Mouse (Mus musculus) liver, embryonic 16.5 days (tissue): ENCODE data around the gene Chrm3. TPM values are rescaled to one million over a fixed set of nuclear protein-coding genes. Genes with fewer than 3 reads are reported as not detected.
"Not testable (repeated sequence)": the region's sequence is repeated elsewhere in the genome, so short reads cannot be mapped to it uniquely, and the experiment has no call there.

Source experiments
- ATAC-seq: fragments of 200-750 bp; cut with Nextera tagmentation; 2 replicates; pipeline ENCODE4 v1.8.0; 2017; ENCODE audit warnings: low read depth, mild to moderate bottlenecking, moderate number of reproducible peaks, moderate library complexity
- H3K27ac ChIP-seq: fragments of 300-500 bp; sonication (generic); 2 replicates; pipeline ENCODE4 v1.5.1; 2014; ENCODE audit warnings: mild to moderate bottlenecking, low read length
- H3K27me3 ChIP-seq: fragments of 300-500 bp; sonication (generic); 2 replicates; pipeline ENCODE4 v1.6.1; 2014; ENCODE audit warnings: low read depth, low read length, mixed read lengths; ENCODE audit not compliant: control insufficient read depth, insufficient read depth
- H3K36me3 ChIP-seq: fragments of 300-500 bp; sonication (generic); 2 replicates; pipeline ENCODE4 v1.6.1; 2014; ENCODE audit warnings: mild to moderate bottlenecking; ENCODE audit not compliant: control insufficient read depth, insufficient read depth
- H3K4me1 ChIP-seq: fragments of 300-500 bp; sonication (generic); 2 replicates; pipeline ENCODE4 v1.6.1; 2014; ENCODE audit warnings: low read depth, low read length, mixed read lengths; ENCODE audit not compliant: control insufficient read depth
- H3K4me2 ChIP-seq: fragments of 300-500 bp; sonication (generic); 2 replicates; pipeline ENCODE4 v1.6.1; 2014; ENCODE audit warnings: low read depth, low read length, mixed read lengths
- H3K4me3 ChIP-seq: fragments of 300-500 bp; sonication (generic); 2 replicates; pipeline ENCODE4 v1.5.1; 2014; ENCODE audit warnings: low read depth, mild to moderate bottlenecking, low read length
- H3K9ac ChIP-seq: fragments of 300-500 bp; sonication (generic); 2 replicates; pipeline ENCODE4 v1.6.1; 2014; ENCODE audit warnings: low read depth, low read length
- H3K9me3 ChIP-seq: fragments of 300-500 bp; sonication (generic); replicated peaks from 2 replicates; pipeline ENCODE4 v1.6.1; 2016; ENCODE audit warnings: low read length; ENCODE audit not compliant: control insufficient read depth
- WGBS: fragments of 180-500 bp; shearing (Covaris S2); extraction: QIAGEN DNeasy Blood & Tissue Kit; methylation state at CpG from one replicate; pipeline ENCODE4 v1.1.7; 2014; ENCODE audit not compliant: insufficient replicate concordance; 5-methylcytosine and 5-hydroxymethylcytosine counted together
- microRNA-seq: library from miRNA; unstranded; fragments of <30 nt; microRNA quantifications from one replicate; pipeline ENCODE4, GENCODE M21; 2016
- polyA plus RNA-seq: library from polyadenylated mRNA; unstranded; fragments of >200 nt; fragmentation: Nextera tagmentation; extraction: Ambion mirVana; gene quantifications from 2 replicates; pipeline ENCODE4 v1.2.1, GENCODE M21; 2015

Gene Chrm3
- polyA plus RNA-seq, 1 experiment from 2014 or later: 0.05 TPM

- peak; percentile 54; the same call in 1 of the 2 replicates for ATAC-seq
- no peak overlapping the region for H3K4me3 ChIP-seq
- H3K27ac ChIP-seq: no peak overlapping the region
- no peak overlapping the region for H3K9ac ChIP-seq
- WGBS: 34% methylated on average over 3 of the region's 3 CpGs
- no peaks in the 10 kb centered on the region for H3K4me1 ChIP-seq
- H3K9me3 ChIP-seq: no peaks in the 10 kb centered on the region
- H3K36me3 ChIP-seq: no peaks in the 10 kb centered on the region
- H3K4me2 ChIP-seq: no peak overlapping the region
- H3K27me3 ChIP-seq: no peaks in the 10 kb centered on the region
Observed at GRCm38 (mm10) chr13:9873377-9873776, 487.3 kb downstream of the Chrm3 start.

GRCm38 (mm10) chr13:9866161-9866560, 494.5 kb downstream of the Chrm3 start:
- H3K4me1 ChIP-seq: no peaks in the 10 kb centered on the region
- 60% methylated on average over 2 of the region's 2 CpGs for WGBS
- no peaks in the 10 kb centered on the region for H3K9me3 ChIP-seq
- H3K36me3 ChIP-seq: no peaks in the 10 kb centered on the region
- H3K4me2 ChIP-seq: no peak overlapping the region
- H3K27me3 ChIP-seq: no peaks in the 10 kb centered on the region
- no peak overlapping the region for H3K4me3 ChIP-seq
- no peak overlapping the region for H3K9ac ChIP-seq
- ATAC-seq: no peak
- no peak overlapping the region for H3K27ac ChIP-seq

GRCm38 (mm10) chr13:9847515-9847914, 513.1 kb downstream of the Chrm3 start:
- 52% methylated on average over 3 of the region's 3 CpGs for WGBS
- no peak overlapping the region for H3K27ac ChIP-seq
- ATAC-seq: no peak
- no peak overlapping the region for H3K4me2 ChIP-seq
- no peak overlapping the region for H3K4me3 ChIP-seq
- no peaks in the 10 kb centered on the region for H3K4me1 ChIP-seq
- no peaks in the 10 kb centered on the region for H3K36me3 ChIP-seq
- no peaks in the 10 kb centered on the region for H3K27me3 ChIP-seq
- H3K9ac ChIP-seq: no peak overlapping the region
- no peaks in the 10 kb centered on the region for H3K9me3 ChIP-seq

GRCm38 (mm10) chr13:9846543-9847434, 513.9 kb downstream of the Chrm3 start:
- Histone ChIP-seq H3K27me3 (no peaks in the 10 kb centered on the region), H3K27ac (no peak overlapping the region), H3K4me2 (no peak overlapping the region), H3K4me3 (no peak overlapping the region), H3K9me3 (no peaks in the 10 kb centered on the region), H3K36me3 (no peaks in the 10 kb centered on the region), H3K4me1 (no peaks in the 10 kb centered on the region), H3K9ac (no peak overlapping the region)
- no peak for ATAC-seq
- WGBS: 30% methylated on average over 14 of the region's 14 CpGs

- not testable (repeated sequence) for H3K4me3 ChIP-seq, H3K4me1 ChIP-seq, H3K27me3 ChIP-seq, H3K9ac ChIP-seq, H3K36me3 ChIP-seq, H3K9me3 ChIP-seq, H3K27ac ChIP-seq, H3K4me2 ChIP-seq
- WGBS: 75% methylated on average over 33 of the region's 33 CpGs
- ATAC-seq: peak; percentile 100
Observed at GRCm38 (mm10) chr13:9834146-9834679, 526.4 kb downstream of the Chrm3 start.

- Histone ChIP-seq H3K4me1 (no peaks in the 10 kb centered on the region), H3K9me3 (no peaks in the 10 kb centered on the region), H3K9ac (no peak overlapping the region), H3K4me2 (no peak overlapping the region), H3K36me3 (no peaks in the 10 kb centered on the region), H3K27me3 (no peaks in the 10 kb centered on the region), H3K4me3 (no peak overlapping the region), H3K27ac (no peak overlapping the region)
- 66% methylated on average over 5 of the region's 5 CpGs for WGBS
- ATAC-seq: no peak
Observed at GRCm38 (mm10) chr13:9826227-9826626, 534.4 kb downstream of the Chrm3 start.

Small RNAs within 50 kb of the gene (microRNA-seq; reads per million reads assigned to microRNA genes)
- gene Gm24187: 0.98 reads per million
